Mouse (Mus musculus) hematopoietic multipotent progenitor cell, adult 10-12 weeks (in vitro differentiated cells): ENCODE measurements around the gene Nfya. TPM values are rescaled to one million over a fixed set of nuclear protein-coding genes. Genes with fewer than 3 reads are reported as not detected.

Source experiments
- polyA plus RNA-seq: library from polyadenylated mRNA; stranded (reverse); fragments of >175 nt; gene quantifications from 2 replicates; pipeline ENCODE4 v1.2.3, GENCODE M21; 2012; ENCODE audit warnings: low replicate concordance

Nfya gene
- polyA plus RNA-seq, result 28.7 and 34.9 TPM in 2 replicates

GRCm38 (mm10) chr17:48409380-48410298, at the start of gene Nfya, which contains the start of gene Oard1:
Nfya (minus strand) TSS chr17:48409906.
Oard1 (plus strand) TSS chr17:48410014.

GRCm38 (mm10) chr17:48454688-48455087, 45.0 kb upstream of the Nfya start, which contains the start of gene Unc5cl:
Unc5cl (plus strand) TSS chr17:48454901.

GRCm38 (mm10) chr17:48451353-48451675, 41.6 kb upstream of the Nfya start, which contains the start of gene Tspo2:
Tspo2 (minus strand) TSS chr17:48451522.

GRCm38 (mm10) chr17:48432158-48432980, 22.7 kb upstream of the Nfya start, which contains the start of gene Apobec2:
Apobec2 (minus strand) TSS chr17:48432930.

GRCm38 (mm10) chr17:48359616-48360015, 50.1 kb downstream of the Nfya start, which contains the start of gene Treml1:
Treml1 (plus strand) TSS chr17:48359916.

GRCm38 (mm10) chr17:48346231-48346630, 63.5 kb downstream of the Nfya start, which contains the start of gene Trem2:
Trem2 (plus strand) TSS chr17:48346401.

Other genes with a start within 250 kb of the Nfya start
- gene A530064D06Rik, start 242.6 kb downstream of the Nfya start, polyA plus RNA-seq, result 0.54 and 0.85 TPM in 2 replicates
- 0.43 and 1.0 TPM in 2 replicates for gene Trem1, start 177.1 kb downstream of the Nfya start, polyA plus RNA-seq
- 0.75 and 1.8 TPM in 2 replicates for gene Trem3, start 162.1 kb downstream of the Nfya start, polyA plus RNA-seq
- 14.8 and 17.4 TPM in 2 replicates for gene Treml4, start 145.6 kb downstream of the Nfya start, polyA plus RNA-seq
- gene Treml2, start 110.4 kb downstream of the Nfya start, polyA plus RNA-seq, result 16.1 and 25.4 TPM in 2 replicates
- gene B430306N03Rik, start 93.8 kb downstream of the Nfya start, polyA plus RNA-seq, result 4.7 and 8.4 TPM in 2 replicates
- gene Trem2, start 63.5 kb downstream of the Nfya start, polyA plus RNA-seq, result 1.2 and 3.8 TPM in 2 replicates
- 1.1 and 1.6 TPM in 2 replicates for gene Treml1, start 50.0 kb downstream of the Nfya start, polyA plus RNA-seq
- 1.1 and 6.0 TPM in 2 replicates for gene Oard1, start 108 bp upstream of the Nfya start, polyA plus RNA-seq
- gene Apobec2, start 23.0 kb upstream of the Nfya start, polyA plus RNA-seq, result 0.60 TPM in 1 of 2 replicates, not detected in the other
- gene Tspo2, start 41.6 kb upstream of the Nfya start, polyA plus RNA-seq, result 22.7 TPM in 1 of 2 replicates, not detected in the other
- gene Unc5cl, start 45.0 kb upstream of the Nfya start, polyA plus RNA-seq, result 3.0 and 6.0 TPM in 2 replicates